Mouse (Mus musculus) intestine, embryonic 16.5 days (tissue): ENCODE results near the gene Rpa2. TPM values are rescaled to one million over a fixed set of nuclear protein-coding genes. Genes with fewer than 3 reads are reported as not detected.

Source experiments
- polyA plus RNA-seq: library from polyadenylated mRNA; unstranded; fragments of >200 nt; fragmentation: Nextera tagmentation; extraction: Ambion mirVana; gene quantifications from 2 replicates; pipeline ENCODE4 v1.2.1, GENCODE M21; 2015

The Rpa2 gene
- polyA plus RNA-seq, 1 experiment from 2014 or later = 76.0 TPM

Other genes starting within 250 kb of the Rpa2 start
- gene Atpif1, start 234.7 kb upstream of the Rpa2 start, polyA plus RNA-seq = 1,346 and 1,379 TPM in 2 replicates
- gene Dnajc8, start 232.8 kb upstream of the Rpa2 start, polyA plus RNA-seq = 140 and 150 TPM in 2 replicates
- 1.5 and 1.6 TPM in 2 replicates for gene Ptafr, start 204.3 kb upstream of the Rpa2 start, polyA plus RNA-seq
- 22.6 and 22.8 TPM in 2 replicates for gene Eya3, start 129.3 kb upstream of the Rpa2 start, polyA plus RNA-seq
- gene Xkr8, start 35.8 kb upstream of the Rpa2 start, polyA plus RNA-seq = 3.3 and 3.4 TPM in 2 replicates
- 5.1 and 6.0 TPM in 2 replicates for gene Smpdl3b, start 11.1 kb upstream of the Rpa2 start, polyA plus RNA-seq
- gene Themis2, start 28.1 kb downstream of the Rpa2 start, polyA plus RNA-seq = 1.7 TPM in 2 replicates
- 50.8 and 60.2 TPM in 2 replicates for gene Ppp1r8, start 74.8 kb downstream of the Rpa2 start, polyA plus RNA-seq
- gene Stx12, start 116.2 kb downstream of the Rpa2 start, polyA plus RNA-seq = 54.3 and 55.0 TPM in 2 replicates
- 40.5 and 45.6 TPM in 2 replicates for gene Fam76a, start 154.2 kb downstream of the Rpa2 start, polyA plus RNA-seq
- 3.1 and 3.5 TPM in 2 replicates for gene Fgr, start 205.8 kb downstream of the Rpa2 start, polyA plus RNA-seq
- 5.3 and 5.7 TPM in 2 replicates for gene Ahdc1, start 242.9 kb downstream of the Rpa2 start, polyA plus RNA-seq